Comparison of ENCODE assay signal across 11 mouse cellular contexts in the genomic region with DNA sequence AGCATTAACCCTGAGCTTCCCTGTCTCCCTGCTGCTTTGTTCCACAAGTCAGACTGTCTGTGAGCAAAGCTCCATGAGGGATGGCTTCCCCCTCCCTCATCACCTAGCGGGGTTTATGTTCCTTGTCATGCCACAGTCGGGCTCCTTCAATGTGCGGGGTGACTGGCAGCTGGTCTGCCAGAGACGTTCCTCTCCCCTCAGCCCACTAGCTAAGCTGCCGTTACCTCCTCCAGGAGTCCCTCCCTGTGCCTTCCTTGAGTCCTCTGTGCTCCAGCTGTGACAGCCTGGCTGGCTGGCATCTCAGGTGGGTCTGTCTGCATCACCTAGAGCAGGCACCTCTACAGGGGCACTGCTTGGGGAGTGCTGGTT. TPM values are rescaled to one million over a fixed set of nuclear protein-coding genes. Genes with fewer than 3 reads are reported as not detected.
DNase-seq lines count a peak whose midpoint lies in the region; ATAC-seq and TF ChIP-seq lines count a peak whose summit lies in the region.
"Had no signal": no experiment of that assay in that cellular context is flagged by ENCODE, and none has a peak within 500 bp of the region (broad histone marks: within the 10 kb centered on the region; RNA-seq: fewer than 3 reads in every experiment).

No protein-coding gene starts in this region.

- TF ChIP-seq POLR2A in cortical plate, adult 2 months (IDR thresholded peaks at IDR 0.05; ENCODE audit: extremely low read depth, insufficient read depth, low read length), result no peak

- no peak overlapping the region for H3K9ac ChIP-seq in intestine, embryonic 15.5 days
- H3K9ac ChIP-seq in intestine, embryonic 16.5 days (ENCODE audit: low read depth, low read length), result no peak overlapping the region
- H3K9ac ChIP-seq in forebrain, embryonic 14.5 days (ENCODE audit: low read length), result peak overlapping the region; percentile 32
- peak overlapping the region; percentile 25; the same call in 1 of the 2 replicates for H3K9ac ChIP-seq in midbrain, embryonic 12.5 days (replicated peaks)
- H3K9ac ChIP-seq: liver, embryonic 15.5 days had no signal

- 0 out of 2 replicates have a peak, but pooled peaks have one; percentile 4 for ATAC-seq in intestine, embryonic 15.5 days
- ATAC-seq in intestine, embryonic 16.5 days, result no peak
- no peak for ATAC-seq in forebrain, embryonic 14.5 days
- ATAC-seq in midbrain, embryonic 12.5 days (ENCODE audit: low FRiP score, low read depth), result no peak

- no peak overlapping the region for H3K4me2 ChIP-seq in intestine, embryonic 15.5 days (replicated peaks)
- H3K4me2 ChIP-seq in intestine, embryonic 16.5 days (ENCODE audit: low read depth, low read length), result no peak overlapping the region
- no peak overlapping the region for H3K4me2 ChIP-seq in forebrain, embryonic 14.5 days (ENCODE audit: low read length)
- H3K4me2 ChIP-seq in midbrain, embryonic 12.5 days (replicated peaks), result no peak overlapping the region
- H3K4me2 ChIP-seq: liver, embryonic 15.5 days had no signal

- no peaks in the 10 kb centered on the region for H3K9me3 ChIP-seq in intestine, embryonic 15.5 days
- no peaks in the 10 kb centered on the region for H3K9me3 ChIP-seq in intestine, embryonic 16.5 days (ENCODE audit: control insufficient read depth, low read length)
- H3K9me3 ChIP-seq in forebrain, embryonic 14.5 days (replicated peaks; ENCODE audit: control insufficient read depth, low read length), result no peaks in the 10 kb centered on the region
- H3K9me3 ChIP-seq in midbrain, embryonic 12.5 days, result no peaks in the 10 kb centered on the region
- H3K9me3 ChIP-seq: liver, embryonic 15.5 days had no signal

- H3K36me3 ChIP-seq in intestine, embryonic 15.5 days, result peaks cover 10% of the 10 kb centered on the region; the same call in 1 of the 2 replicates
- H3K36me3 ChIP-seq in intestine, embryonic 16.5 days (ENCODE audit: control insufficient read depth, insufficient read depth, low read length), result peaks cover 7% of the 10 kb centered on the region
- H3K36me3 ChIP-seq in forebrain, embryonic 14.5 days (ENCODE audit: control insufficient read depth, insufficient read depth, low read length), result peaks cover 9% of the 10 kb centered on the region
- H3K36me3 ChIP-seq in midbrain, embryonic 12.5 days, result 0 out of 2 replicates have a peak, but pooled peaks cover 8% of the 10 kb centered on the region

- TF ChIP-seq CTCF in cortical plate, adult 2 months (IDR thresholded peaks at IDR 0.05; ENCODE audit: extremely low read depth, insufficient read depth, low read length), result no peak

- peaks cover 16% of the 10 kb centered on the region for H3K4me1 ChIP-seq in intestine, embryonic 15.5 days (replicated peaks)
- peaks cover 11% of the 10 kb centered on the region for H3K4me1 ChIP-seq in intestine, embryonic 16.5 days (ENCODE audit: control insufficient read depth, insufficient read depth, low read length)
- peaks cover 5% of the 10 kb centered on the region for H3K4me1 ChIP-seq in cortical plate, adult 2 months (ENCODE audit: control insufficient read depth, insufficient read depth, low read length)
- H3K4me1 ChIP-seq in forebrain, embryonic 14.5 days (ENCODE audit: control insufficient read depth, insufficient read depth, low read length), result peaks cover 4% of the 10 kb centered on the region; the same call in 1 of the 2 replicates
- H3K4me1 ChIP-seq in midbrain, embryonic 12.5 days, result peaks cover 18% of the 10 kb centered on the region
- H3K4me1 ChIP-seq: liver, embryonic 15.5 days had no signal

- no peak overlapping the region for H3K27ac ChIP-seq in intestine, embryonic 15.5 days
- H3K27ac ChIP-seq in intestine, embryonic 16.5 days (ENCODE audit: low read length), result no peak overlapping the region
- peak overlapping the region; percentile 80 for H3K27ac ChIP-seq in cortical plate, adult 2 months (ENCODE audit: insufficient read depth, low read length)
- H3K27ac ChIP-seq in forebrain, embryonic 14.5 days (ENCODE audit: low read depth, low read length), result no peak overlapping the region
- H3K27ac ChIP-seq in midbrain, embryonic 12.5 days (replicated peaks), result no peak overlapping the region
- H3K27ac ChIP-seq: liver, embryonic 15.5 days had no signal

- WGBS in intestine, embryonic 15.5 days, result 53% methylated on average over 5 of the region's 5 CpGs
- 69% methylated on average over 5 of the region's 5 CpGs for WGBS in intestine, embryonic 16.5 days
- whole genome bisulfite sequencing in forebrain, embryonic 14.5 days, result 65% methylated on average over 5 of the region's 5 CpGs
- WGBS in midbrain, embryonic 12.5 days, result 60% methylated on average over 5 of the region's 5 CpGs

- H3K4me3 ChIP-seq in intestine, embryonic 15.5 days (replicated peaks), result no peak overlapping the region
- no peak overlapping the region for H3K4me3 ChIP-seq in intestine, embryonic 16.5 days (ENCODE audit: low read length)
- H3K4me3 ChIP-seq in cortical plate, adult 2 months (ENCODE audit: insufficient read depth, low read length), result no peak overlapping the region
- no peak overlapping the region for H3K4me3 ChIP-seq in forebrain, embryonic 14.5 days (ENCODE audit: low read depth, low read length)
- H3K4me3 ChIP-seq in midbrain, embryonic 12.5 days, result no peak overlapping the region
- H3K4me3 ChIP-seq: liver, embryonic 15.5 days had no signal

- no peak for DNase-seq in forebrain, embryonic 14.5 days (ENCODE audit: low spot score)
- no peak for DNase-seq in testis, postnatal 10 days (ENCODE audit: low spot score)
- DNase-seq in T-cell, adult 2 months (ENCODE audit: low spot score), result no peak
- DNase-seq: right cerebral cortex, postnatal 14 days had no signal

- no peaks in the 10 kb centered on the region for H3K27me3 ChIP-seq in intestine, embryonic 15.5 days (replicated peaks)
- H3K27me3 ChIP-seq in intestine, embryonic 16.5 days (replicated peaks; ENCODE audit: control insufficient read depth, insufficient read depth, low read length), result no peaks in the 10 kb centered on the region
- no peaks in the 10 kb centered on the region for H3K27me3 ChIP-seq in forebrain, embryonic 14.5 days (replicated peaks; ENCODE audit: control insufficient read depth, insufficient read depth, low read length)
- H3K27me3 ChIP-seq in midbrain, embryonic 12.5 days, result no peaks in the 10 kb centered on the region
- H3K27me3 ChIP-seq: liver, embryonic 15.5 days had no signal

RNA-seq across cellular contexts. Expression of gene Hs1bp3, which starts 18.9 kb away (rescaled TPM):
- polyA plus RNA-seq in intestine, embryonic 15.5 days (2015; fragmentation: Nextera tagmentation; extraction: Ambion mirVana), result 21.4 and 23.4 TPM in 2 replicates
- 30.3 and 32.5 TPM in 2 replicates for polyA plus RNA-seq in intestine, embryonic 16.5 days (2015; fragmentation: Nextera tagmentation; extraction: Ambion mirVana)
- 15.4 and 15.7 TPM in 2 replicates for polyA plus RNA-seq in cortical plate, adult 2 months (2012; rRNA removed)
- 8.3 and 8.4 TPM in 2 replicates for polyA plus RNA-seq in forebrain, embryonic 14.5 days (2014; fragmentation: Nextera tagmentation; extraction: Ambion mirVana)
- polyA plus RNA-seq in midbrain, embryonic 12.5 days (2016; fragmentation: Nextera tagmentation; extraction: Ambion mirVana), result 11.3 and 11.4 TPM in 2 replicates

RNA-seq across cellular contexts. Expression of gene Gdf7, which starts 30.4 kb away (rescaled TPM):
- polyA plus RNA-seq in intestine, embryonic 15.5 days (2015; fragmentation: Nextera tagmentation; extraction: Ambion mirVana), result not detected in 2 replicates
- not detected in 2 replicates for polyA plus RNA-seq in intestine, embryonic 16.5 days (2015; fragmentation: Nextera tagmentation; extraction: Ambion mirVana)
- 0.06 and 0.23 TPM in 2 replicates for polyA plus RNA-seq in cortical plate, adult 2 months (2012; rRNA removed)
- not detected in 2 replicates for polyA plus RNA-seq in forebrain, embryonic 14.5 days (2014; fragmentation: Nextera tagmentation; extraction: Ambion mirVana)
- polyA plus RNA-seq in midbrain, embryonic 12.5 days (2016; fragmentation: Nextera tagmentation; extraction: Ambion mirVana), result 0.74 and 1.2 TPM in 2 replicates
- polyA plus RNA-seq: intestine, embryonic 14.5 days; liver, embryonic 15.5 days; stomach, embryonic 14.5 days had no signal

Comparison
In these comparisons a context has a peak if more than half of its experiments do, and no peak if none do; other contexts are left out.
1. H3K9ac ChIP-seq: peak in forebrain, embryonic 14.5 days (single experiment) and midbrain, embryonic 12.5 days (single experiment); none in intestine, embryonic 15.5 days (single experiment) and intestine, embryonic 16.5 days (single experiment).